Mouse (Mus musculus): ENCODE data around the gene Tab1.

Gene Tab1

GRCm38 (mm10) chr15:80163716-80164115, 30.8 kb downstream of the Tab1 start:
- no peak for DNase-seq

DNA sequence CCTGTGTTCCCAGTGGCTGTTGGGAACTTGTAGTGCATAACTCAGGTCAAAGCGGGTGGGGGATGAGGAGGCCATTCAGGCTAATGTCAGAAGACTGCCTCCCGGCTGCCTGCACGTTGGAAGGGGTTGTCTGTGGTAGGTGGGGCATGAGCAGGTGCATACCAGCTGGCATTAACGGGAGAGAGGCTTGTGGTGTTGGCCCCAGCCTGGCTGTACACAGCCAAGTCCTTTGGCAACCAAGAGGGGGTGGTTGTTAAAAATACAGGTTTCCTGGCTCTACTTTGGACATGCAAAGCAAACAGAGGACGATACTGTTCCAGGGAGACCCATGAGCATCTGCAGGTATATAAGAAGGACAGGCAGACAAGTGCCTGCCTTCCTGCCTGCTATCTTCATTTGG, 32.5 kb downstream of the Tab1 start:
- DNase-seq = no peak

DNA sequence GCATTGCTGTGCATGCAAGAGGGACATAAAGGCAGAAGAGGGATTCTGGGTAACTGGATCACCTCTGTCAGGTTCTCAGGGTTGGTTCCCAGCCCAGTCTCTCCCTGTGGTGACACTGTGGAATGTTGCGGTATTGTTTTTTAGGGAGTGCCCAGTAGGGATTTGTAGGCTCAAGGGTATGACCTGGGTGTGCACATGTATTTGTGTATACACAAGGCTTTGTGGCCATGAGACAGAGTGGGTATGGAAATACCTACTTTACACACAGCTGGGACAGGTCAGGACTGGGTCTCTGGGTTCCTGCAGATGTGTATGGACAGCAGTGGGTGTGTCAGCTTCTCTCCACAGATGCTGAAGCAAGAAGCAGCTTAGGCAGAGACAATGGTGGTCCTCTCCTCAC, 36.6 kb downstream of the Tab1 start:
- DNase-seq = no peak

DNA sequence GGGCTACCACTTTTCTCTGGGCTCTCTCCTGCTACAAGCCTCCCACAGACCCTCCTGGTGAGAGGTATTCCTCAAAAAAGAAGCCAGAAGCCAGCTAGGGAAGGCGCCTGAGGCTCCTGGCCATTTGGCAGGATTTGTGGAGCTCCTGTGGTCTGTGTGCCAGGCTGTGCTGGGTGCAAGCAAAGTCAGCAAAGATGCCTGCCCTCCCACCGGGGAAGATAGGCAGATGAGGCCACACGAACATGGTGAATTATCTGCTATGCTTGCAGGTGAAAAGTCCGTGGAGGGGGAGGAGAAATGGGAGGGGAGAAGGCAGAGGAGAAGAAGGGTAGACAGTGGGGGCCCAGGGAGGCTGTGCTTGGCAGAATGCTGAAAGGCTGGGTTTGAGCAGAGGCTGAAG, 37.4 kb downstream of the Tab1 start:
- no peak for DNase-seq

DNA sequence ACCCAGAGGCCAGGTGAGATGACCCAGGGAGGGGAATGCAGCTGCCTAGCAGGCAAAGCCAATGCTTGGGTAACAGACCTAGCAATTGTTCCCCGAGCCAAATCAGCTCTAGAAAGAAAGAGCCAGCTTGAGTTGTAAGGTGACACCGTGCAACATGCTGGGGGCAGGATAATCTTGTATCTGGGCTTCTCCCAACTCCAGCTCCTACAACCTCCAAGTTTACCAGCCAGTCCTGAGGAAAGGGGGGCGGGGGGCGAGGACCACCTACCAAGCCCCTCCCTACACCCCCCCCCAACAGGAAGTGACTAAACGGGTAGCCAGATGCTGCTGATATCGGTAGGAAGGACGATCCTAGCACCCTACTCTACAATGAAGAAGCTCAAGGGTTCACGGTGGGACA, 38.4 kb downstream of the Tab1 start:
- DNase-seq = no peak

DNA sequence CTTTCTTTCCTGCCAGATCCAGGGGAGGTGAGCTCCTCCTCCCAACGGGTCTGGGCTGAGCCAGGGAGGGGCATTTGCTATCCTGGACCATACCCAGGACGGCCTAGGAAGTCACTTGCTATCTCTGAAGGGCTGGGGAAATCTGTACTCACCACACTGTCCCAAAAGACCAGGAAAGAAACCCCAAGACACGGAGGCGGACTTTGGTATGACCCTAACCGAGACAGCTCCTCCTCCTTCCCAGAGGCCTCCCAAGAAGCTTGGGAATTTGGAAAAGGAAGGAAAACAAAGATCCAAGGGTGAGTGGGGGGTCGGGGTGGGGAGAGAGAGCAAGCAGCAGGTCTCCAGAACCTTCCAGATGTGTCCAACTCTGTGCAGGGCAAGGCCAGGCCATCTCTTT, 38.9 kb downstream of the Tab1 start:
- DNase-seq = no peak

GRCm38 (mm10) chr15:80173001-80173771, 40.3 kb downstream of the Tab1 start, which contains the start of gene Mgat3:
Gene Mgat3 (plus strand): TSS chr15:80173721.
- peak; percentile 25 for DNase-seq

- DNase-seq = no peak
Observed at GRCm38 (mm10) chr15:80173781-80174597, 41.1 kb downstream of the Tab1 start.

DNA sequence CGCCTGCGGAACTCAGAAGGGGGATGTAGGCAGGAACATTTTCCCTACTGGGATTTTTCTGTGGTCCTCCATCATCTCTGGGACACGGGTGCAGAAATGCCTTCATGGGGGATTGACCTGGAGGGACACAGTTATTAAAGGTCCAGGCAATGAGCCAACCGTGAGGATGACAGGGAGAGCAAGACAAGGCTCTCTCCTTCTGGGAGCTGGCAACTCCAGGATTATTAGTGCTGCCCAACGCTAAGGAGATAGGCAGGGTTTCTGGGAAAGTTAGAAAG, 41.6 kb downstream of the Tab1 start:
- DNase-seq = no peak

GRCm38 (mm10) chr15:80175316-80175715, 42.4 kb downstream of the Tab1 start:
- no peak for DNase-seq

DNA sequence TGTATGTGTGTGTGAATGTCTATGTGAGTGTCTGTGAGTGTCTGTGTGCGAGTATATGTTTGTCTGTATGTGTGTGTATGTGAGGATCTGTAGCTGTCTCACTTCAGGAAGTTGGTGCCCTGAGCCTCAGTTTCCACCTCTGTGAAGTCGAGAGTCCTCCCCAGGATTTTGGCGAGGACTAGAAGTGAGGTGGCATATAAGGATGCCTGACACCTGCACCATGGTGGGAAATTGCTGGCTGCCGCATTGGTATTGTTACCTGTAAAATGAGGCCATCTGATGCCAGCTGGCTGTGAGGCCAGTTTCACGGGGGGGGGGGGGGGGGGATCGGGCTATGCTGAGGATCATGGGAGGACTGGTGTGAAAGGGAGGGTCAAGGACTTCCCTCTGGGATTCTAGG, 42.8 kb downstream of the Tab1 start:
- no peak for DNase-seq

DNA sequence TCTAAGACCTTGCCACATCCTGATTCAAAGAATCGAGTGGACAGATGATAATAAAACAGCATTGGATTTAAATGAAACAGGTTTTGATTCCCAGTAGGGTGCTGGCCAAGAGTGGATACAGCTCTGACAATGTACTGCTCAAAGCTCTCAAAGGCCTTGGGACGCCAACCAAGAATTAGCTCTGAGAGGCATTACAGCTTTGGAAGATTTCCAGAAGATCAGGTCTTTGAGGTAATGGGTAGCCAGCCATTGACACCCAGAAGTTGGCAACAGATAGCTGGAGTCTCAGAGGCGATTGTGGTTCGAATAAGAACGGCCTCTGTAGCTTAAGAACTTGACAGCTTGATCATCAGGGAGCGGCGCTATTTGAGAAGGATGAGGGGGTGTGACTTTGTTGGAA, 48.6 kb downstream of the Tab1 start:
- DNase-seq = no peak

- no peak for DNase-seq
Observed at GRCm38 (mm10) chr15:80182072-80182700, 49.3 kb downstream of the Tab1 start.

DNA sequence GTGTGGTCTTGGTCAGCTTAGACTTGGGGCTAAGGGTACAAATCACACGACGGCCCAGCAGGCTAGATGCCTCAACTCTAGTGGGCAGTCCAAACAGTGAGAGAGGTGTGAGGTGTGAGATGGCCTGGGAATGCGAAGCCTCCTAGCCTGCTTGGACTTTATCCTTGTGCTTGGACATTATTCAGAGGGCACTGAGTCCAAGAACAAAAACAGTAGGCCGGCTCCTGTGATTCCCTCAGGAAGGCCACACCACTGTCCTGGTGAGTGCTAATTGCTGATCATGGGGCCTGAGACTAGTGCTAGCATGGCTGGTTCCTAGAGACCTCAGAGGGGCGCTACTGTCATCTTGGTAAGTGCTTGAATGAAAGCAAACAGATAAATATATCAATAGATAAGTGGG, 56.0 kb downstream of the Tab1 start:
- DNase-seq = no peak

DNA sequence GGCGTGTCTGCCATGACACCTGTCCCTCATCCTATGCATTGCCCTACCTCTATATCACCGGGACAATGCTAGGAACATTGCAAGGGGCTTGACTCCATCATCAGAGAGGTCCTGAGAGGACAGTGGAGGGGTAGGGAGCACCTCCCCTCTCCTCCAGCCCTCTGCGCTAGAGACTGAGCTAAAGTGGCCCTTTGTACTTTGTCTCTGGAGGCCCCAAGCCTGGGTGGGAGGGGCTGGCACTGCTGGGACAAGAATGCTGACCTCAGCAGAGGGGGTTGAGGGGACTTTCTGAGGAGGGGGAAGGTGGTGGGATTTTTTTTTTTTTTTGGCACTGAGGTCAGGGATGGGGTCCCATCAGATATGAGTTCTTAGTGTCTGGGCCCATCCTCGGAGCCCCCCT, 57.1 kb downstream of the Tab1 start:
- DNase-seq = no peak

DNA sequence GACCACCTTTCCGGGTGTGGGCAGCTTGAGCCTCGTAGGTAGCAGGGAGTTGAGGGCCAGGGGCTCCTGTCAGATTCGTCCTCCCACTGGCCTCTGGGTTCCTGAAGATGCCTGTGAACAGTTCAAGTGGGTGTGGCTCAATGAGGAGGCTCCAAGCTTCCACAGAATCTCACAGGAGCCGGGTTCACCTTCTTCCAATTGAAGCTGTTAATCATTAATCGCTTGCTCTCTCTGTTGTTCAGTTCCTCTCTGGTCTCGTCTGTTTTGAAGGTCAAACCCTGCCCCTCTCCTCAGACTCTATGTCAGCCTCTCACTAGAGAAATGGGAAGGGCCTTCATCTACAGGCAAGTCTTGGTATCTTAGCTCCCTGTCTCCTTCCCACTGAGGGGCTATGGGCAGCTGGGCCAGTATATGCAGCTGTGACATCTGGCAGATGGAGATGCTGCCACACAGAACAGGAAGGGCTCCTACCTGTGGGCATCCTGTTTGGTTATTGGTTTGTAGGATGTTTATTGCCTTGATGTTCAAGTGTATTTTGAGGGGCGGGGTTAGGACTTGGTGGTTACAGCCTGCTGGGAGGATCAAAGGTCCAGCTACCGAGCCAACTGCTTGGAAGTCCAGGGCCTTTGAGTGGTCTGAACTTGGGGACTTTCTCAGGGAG, 58.8 kb downstream of the Tab1 start:
- no peak for DNase-seq

DNA sequence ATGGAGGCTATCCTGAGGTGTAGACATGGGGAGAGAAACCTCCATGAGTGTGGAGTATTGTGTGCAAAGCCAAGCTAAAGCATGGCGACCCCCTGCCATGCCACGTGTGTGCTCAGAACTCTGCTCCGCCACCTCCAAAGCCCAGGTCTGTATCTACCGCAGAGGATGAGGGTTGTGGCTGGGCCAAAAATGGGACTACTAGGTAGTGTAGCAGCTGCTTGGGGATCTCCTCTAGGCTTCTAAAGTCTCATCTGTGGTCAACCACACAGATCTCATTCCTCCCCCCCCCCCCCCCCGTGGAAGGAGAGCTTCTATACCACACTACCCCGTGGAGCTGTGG, 59.3 kb downstream of the Tab1 start:
- no peak for DNase-seq

DNA sequence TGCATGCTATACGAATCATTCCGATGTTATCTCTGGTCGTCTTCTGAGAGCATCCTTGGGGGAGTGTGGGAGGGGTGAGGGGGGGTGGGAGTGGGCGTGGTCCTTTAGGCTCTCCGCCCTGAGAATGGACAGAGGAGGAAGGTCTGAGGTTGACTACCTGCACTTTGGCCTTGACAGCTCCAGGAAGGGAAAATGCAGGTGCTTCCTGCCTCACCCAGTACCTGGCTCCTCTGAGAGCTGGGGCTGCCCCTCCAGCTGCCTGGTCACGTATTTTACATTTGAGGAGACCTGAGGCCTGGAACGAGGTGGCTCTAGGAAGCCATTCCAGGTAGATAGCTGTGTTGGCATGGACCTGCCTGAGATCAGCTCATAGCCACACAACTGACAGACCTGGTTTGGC, 59.9 kb downstream of the Tab1 start:
- DNase-seq = no peak

GRCm38 (mm10) chr15:80199556-80199955, 66.6 kb downstream of the Tab1 start:
- no peak for DNase-seq

- DNase-seq = no peak
Observed at GRCm38 (mm10) chr15:80202111-80202775, 69.3 kb downstream of the Tab1 start.

GRCm38 (mm10) chr15:80203406-80203805, 70.5 kb downstream of the Tab1 start:
- peak; percentile 58 for DNase-seq

DNA sequence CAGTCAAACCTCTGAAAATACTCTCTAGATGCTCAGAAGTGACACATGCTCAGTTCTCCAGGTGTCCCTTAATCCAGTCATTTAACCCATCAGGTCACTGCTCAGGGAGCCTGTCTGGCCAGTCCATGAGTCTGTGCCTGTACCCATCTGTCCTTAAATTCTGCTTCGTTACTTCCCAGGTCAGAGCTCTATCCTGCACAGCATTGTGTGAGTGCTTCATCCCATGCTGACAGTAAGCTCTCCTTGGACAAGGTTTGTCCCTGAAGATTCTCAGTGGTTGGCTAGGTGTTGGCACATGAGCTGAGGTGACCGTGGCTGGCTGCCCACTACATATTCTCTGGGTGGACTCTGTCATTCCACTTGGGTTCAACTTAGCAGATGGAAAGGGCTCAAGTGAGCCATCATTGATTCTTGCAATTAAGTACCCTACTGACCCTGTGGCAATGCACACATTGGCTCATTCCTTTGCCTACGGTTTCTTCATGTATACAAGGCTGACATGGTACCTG, 73.2 kb downstream of the Tab1 start:
- no peak for DNase-seq

- no peak for DNase-seq
Observed at GRCm38 (mm10) chr15:80208446-80208845, 75.5 kb downstream of the Tab1 start.
